Mouse (Mus musculus) inflammation-experienced regulatory T-cells, adult 6 months (primary cell): ENCODE results near the gene Papln. TPM values are rescaled to one million over a fixed set of nuclear protein-coding genes. Genes with fewer than 3 reads are reported as not detected.

Source experiments
- ATAC-seq: one replicate; pipeline ENCODE4 v1.8.0; 2017
- polyA plus RNA-seq, 3 experiments: library from polyadenylated mRNA; unstranded; fragments of 100-300 nt; shearing (Covaris generic); gene quantifications; one replicate each; pipeline ENCODE4 v1.2.1; 2017

Papln gene
- polyA plus RNA-seq, 3 experiments from 2014 or later = not detected

- ATAC-seq = no peak
These were observed 70.5 kb downstream of the Papln start for GRCm38 (mm10) chr12:83833979-83834378.

DNA sequence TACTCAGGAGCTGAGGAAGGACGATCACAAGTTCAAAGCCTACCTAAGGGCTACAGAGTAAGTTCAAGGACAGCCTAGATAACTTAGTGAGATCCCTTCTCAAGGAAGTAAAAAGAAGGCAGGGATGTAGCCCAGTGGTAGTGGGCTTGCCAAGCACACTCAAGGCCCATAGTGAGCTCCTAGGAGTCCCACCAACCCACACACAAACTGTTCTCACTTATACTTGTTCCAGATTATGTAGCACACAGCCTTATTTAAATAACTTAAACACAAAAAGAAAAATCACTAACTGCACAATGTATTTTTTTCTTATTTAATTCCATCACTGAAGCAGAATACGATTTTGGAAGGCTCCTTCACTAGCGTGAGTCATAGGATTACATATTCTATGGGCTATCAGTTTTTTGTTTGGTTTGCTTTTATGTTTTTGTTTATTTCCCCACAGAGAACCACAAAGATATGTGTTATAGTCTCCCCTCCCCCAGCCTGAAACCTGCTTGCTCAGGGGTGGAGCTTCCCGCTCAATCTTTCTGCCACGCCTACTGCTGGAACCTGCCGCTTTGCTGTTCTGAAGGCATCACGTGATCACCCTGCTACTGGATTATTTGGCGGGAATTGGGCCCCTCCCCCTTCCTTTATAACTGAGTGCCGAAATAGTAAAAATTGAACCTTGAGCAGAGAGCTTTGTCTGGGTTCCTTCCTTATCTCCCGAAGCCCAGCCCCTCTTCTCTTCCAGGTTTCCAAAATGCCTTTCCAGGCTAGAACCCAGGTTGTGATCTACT lies 78.2 kb downstream of the Papln start:
- ATAC-seq = no peak

Other genes starting within 250 kb of the Papln start
- gene Dcaf4, start 243.2 kb upstream of the Papln start, polyA plus RNA-seq = 10 to 100 TPM; 16.4 to 30.7 (median 21.4) TPM
- 10 to 100 TPM; 10.3 to 16.8 (median 10.3) TPM for gene Zfyve1, start 166.4 kb upstream of the Papln start, polyA plus RNA-seq
- gene Rbm25, start 132.4 kb upstream of the Papln start, polyA plus RNA-seq = 100 to 1,000 TPM; 332 to 633 (median 429) TPM
- gene Psen1, start 75.5 kb upstream of the Papln start, polyA plus RNA-seq = 100 to 1,000 TPM in 2 of 3 experiments, 10 to 100 TPM in 1; 88.9 to 115 (median 110) TPM
- gene Numb, start 158.3 kb downstream of the Papln start, polyA plus RNA-seq = 10 to 100 TPM; 30.5 to 42.4 (median 37.2) TPM
- 1 to 10 TPM; 1.3 to 2.2 (median 2.0) TPM for gene Riox1, start 187.0 kb downstream of the Papln start, polyA plus RNA-seq
- gene Heatr4, start 221.2 kb downstream of the Papln start, polyA plus RNA-seq = not detected
- 10 to 100 TPM; 24.2 to 35.2 (median 24.9) TPM for gene Acot2, start 224.2 kb downstream of the Papln start, polyA plus RNA-seq
- not detected for gene Acot1, start 245.9 kb downstream of the Papln start, polyA plus RNA-seq